Mouse (Mus musculus): ENCODE measurements around the gene 2310007B03Rik. TPM values are rescaled to one million over a fixed set of nuclear protein-coding genes. Genes with fewer than 3 reads are reported as not detected.
"Not testable (repeated sequence)": the region's sequence is repeated elsewhere in the genome, so short reads cannot be mapped to it uniquely, and the experiment has no call there.

The 2310007B03Rik gene
- total RNA-seq (2021), result not detected
- long read RNA-seq, result 0 reads

- DNase-seq (ENCODE audit: low spot score in 2 of 2), result no peak
Observed at GRCm38 (mm10) chr1:93160501-93161133, at the start of gene 2310007B03Rik. 2310007B03Rik (minus strand) TSS chr1:93160948.

- DNase-seq (ENCODE audit: low spot score in 2 of 2), result peak; percentile 43 to 54
Observed at GRCm38 (mm10) chr1:93210213-93210641, 49.5 kb upstream of the 2310007B03Rik start.

- DNase-seq (ENCODE audit: low spot score in 2 of 2), result peak in 1 of 2 experiments; percentile 29
Observed at GRCm38 (mm10) chr1:93207536-93208064, 46.9 kb upstream of the 2310007B03Rik start.

GRCm38 (mm10) chr1:93206277-93206970 is 45.7 kb upstream of the 2310007B03Rik start:
- no peak for DNase-seq (ENCODE audit: low spot score in 2 of 2)

- DNase-seq (ENCODE audit: low spot score in 2 of 2), result no peak
Observed at GRCm38 (mm10) chr1:93197916-93198315, 37.2 kb upstream of the 2310007B03Rik start.

- DNase-seq (ENCODE audit: low spot score in 2 of 2), result not testable (repeated sequence)
Observed at GRCm38 (mm10) chr1:93197454-93197853, 36.7 kb upstream of the 2310007B03Rik start.

- no peak for DNase-seq (ENCODE audit: low spot score in 2 of 2)
Observed at GRCm38 (mm10) chr1:93194961-93195360, 34.2 kb upstream of the 2310007B03Rik start.

GRCm38 (mm10) chr1:93190726-93191305 is 30.1 kb upstream of the 2310007B03Rik start:
- DNase-seq (ENCODE audit: low spot score in 2 of 2), result no peak

- peak; percentile 31 to 48 for DNase-seq (ENCODE audit: low spot score in 2 of 2)
Observed at GRCm38 (mm10) chr1:93184071-93184828, 23.5 kb upstream of the 2310007B03Rik start.

GRCm38 (mm10) chr1:93182281-93182680 is 21.5 kb upstream of the 2310007B03Rik start:
- DNase-seq (ENCODE audit: low spot score in 2 of 2), result no peak

- DNase-seq (ENCODE audit: low spot score in 2 of 2), result peak; percentile 32 to 69
Observed at GRCm38 (mm10) chr1:93176525-93177332, 16.0 kb upstream of the 2310007B03Rik start.

GRCm38 (mm10) chr1:93175849-93176248 is 15.1 kb upstream of the 2310007B03Rik start:
- DNase-seq (ENCODE audit: low spot score in 2 of 2), result no peak

GRCm38 (mm10) chr1:93174399-93174798 is 13.7 kb upstream of the 2310007B03Rik start:
- DNase-seq (ENCODE audit: low spot score in 2 of 2), result peak; percentile 22 to 86

GRCm38 (mm10) chr1:93173665-93174064 is 12.9 kb upstream of the 2310007B03Rik start:
- DNase-seq (ENCODE audit: low spot score in 2 of 2), result no peak

GRCm38 (mm10) chr1:93168295-93168775 is 7.6 kb upstream of the 2310007B03Rik start, which contains the start of gene Crocc2:
Crocc2 (plus strand) TSS chr1:93168725.
- DNase-seq (ENCODE audit: low spot score in 2 of 2), result no peak

- no peak for DNase-seq (ENCODE audit: low spot score in 2 of 2)
Observed at GRCm38 (mm10) chr1:93166346-93167079, 5.8 kb upstream of the 2310007B03Rik start.

- no peak for DNase-seq (ENCODE audit: low spot score in 2 of 2)
Observed at GRCm38 (mm10) chr1:93165447-93165846, 4.7 kb upstream of the 2310007B03Rik start.

GRCm38 (mm10) chr1:93162588-93162987 is 1.8 kb upstream of the 2310007B03Rik start:
- DNase-seq (ENCODE audit: low spot score in 2 of 2), result no peak

GRCm38 (mm10) chr1:93161921-93162320 is 1.2 kb upstream of the 2310007B03Rik start:
- no peak for DNase-seq (ENCODE audit: low spot score in 2 of 2)
